Mouse (Mus musculus): ENCODE data around the gene Hspa8. TPM values are rescaled to one million over a fixed set of nuclear protein-coding genes. Genes with fewer than 3 reads are reported as not detected.

The Hspa8 gene
- total and polyA plus RNA-seq, 2 experiments from 2014 or later = 2,372 to 3,364 TPM

- peak; percentile 77 for TF ChIP-seq CTCF (IDR thresholded peaks at IDR 0.05; ENCODE audit: low read depth)
- DNase-seq (peak; percentile 91), ATAC-seq (no peak)
- WGBS = 13% methylated on average over 2 of the region's 2 CpGs
- H3K27ac ChIP-seq (ENCODE audit: low read depth, low read length) = no peak overlapping the region
- no peak overlapping the region for H3K4me2 ChIP-seq (ENCODE audit: low read depth)
- no peak overlapping the region for H3K4me3 ChIP-seq (ENCODE audit: low read depth, low read length)
- H3K4me1 ChIP-seq (ENCODE audit: insufficient read depth) = 0 out of 2 replicates have a peak, but pooled peaks cover 3% of the 10 kb centered on the region
- no peaks in the 10 kb centered on the region for H3K9me3 ChIP-seq (ENCODE audit: low read length)
- no peaks in the 10 kb centered on the region for H3K27me3 ChIP-seq (ENCODE audit: insufficient read depth, low read length)
- H3K36me3 ChIP-seq (ENCODE audit: insufficient read depth) = peaks cover 35% of the 10 kb centered on the region
- no peak overlapping the region for H3K9ac ChIP-seq
These were observed 4.5 kb downstream of the Hspa8 start for GRCm38 (mm10) chr9:40805263-40805662.

GRCm38 (mm10) chr9:40806440-40807288, 5.9 kb downstream of the Hspa8 start:
- TF ChIP-seq CTCF (IDR thresholded peaks at IDR 0.05; ENCODE audit: low read depth) = peak; percentile 66
- ATAC-seq (peak; percentile 14), DNase-seq (peak; percentile 81)
- no peaks in the 10 kb centered on the region for H3K27me3 ChIP-seq (ENCODE audit: insufficient read depth, low read length)
- 23% methylated on average over 5 of the region's 5 CpGs for WGBS
- no peak overlapping the region for H3K9ac ChIP-seq
- H3K36me3 ChIP-seq (ENCODE audit: insufficient read depth) = peaks cover 35% of the 10 kb centered on the region
- H3K4me3 ChIP-seq (ENCODE audit: low read depth, low read length) = no peak overlapping the region
- H3K4me1 ChIP-seq (ENCODE audit: insufficient read depth) = 0 out of 2 replicates have a peak, but pooled peaks cover 3% of the 10 kb centered on the region
- H3K9me3 ChIP-seq (ENCODE audit: low read length) = no peaks in the 10 kb centered on the region
- no peak overlapping the region for H3K4me2 ChIP-seq (ENCODE audit: low read depth)
- peak overlapping the region; percentile 51 for H3K27ac ChIP-seq (ENCODE audit: low read depth, low read length)

GRCm38 (mm10) chr9:40807289-40807920, 6.6 kb downstream of the Hspa8 start:
- H3K27ac ChIP-seq (ENCODE audit: low read depth, low read length) = peak overlapping the region; percentile 51
- H3K4me3 ChIP-seq (ENCODE audit: low read depth, low read length) = no peak overlapping the region
- H3K9ac ChIP-seq = no peak overlapping the region
- H3K36me3 ChIP-seq (ENCODE audit: insufficient read depth) = peaks cover 35% of the 10 kb centered on the region
- H3K4me2 ChIP-seq (ENCODE audit: low read depth) = no peak overlapping the region
- 19% methylated on average over 11 of the region's 11 CpGs for WGBS
- 0 out of 2 replicates have a peak, but pooled peaks cover 3% of the 10 kb centered on the region for H3K4me1 ChIP-seq (ENCODE audit: insufficient read depth)
- ATAC-seq = peak; percentile 12; the same call in 1 of the 2 replicates
- 0 out of 2 replicates have a peak, but pooled peaks have one; percentile 24 for TF ChIP-seq CTCF (IDR thresholded peaks at IDR 0.05; ENCODE audit: low read depth)
- DNase-seq = peak; percentile 55
- no peaks in the 10 kb centered on the region for H3K27me3 ChIP-seq (ENCODE audit: insufficient read depth, low read length)
- H3K9me3 ChIP-seq (ENCODE audit: low read length) = no peaks in the 10 kb centered on the region

- DNase-seq = peak; percentile 39
- no peak overlapping the region for H3K4me2 ChIP-seq (ENCODE audit: low read depth)
- no peaks in the 10 kb centered on the region for H3K27me3 ChIP-seq (ENCODE audit: insufficient read depth, low read length)
- H3K9me3 ChIP-seq (ENCODE audit: low read length) = no peaks in the 10 kb centered on the region
- TF ChIP-seq CTCF (IDR thresholded peaks at IDR 0.05; ENCODE audit: low read depth) = no peak
- ATAC-seq = no peak
- H3K27ac ChIP-seq (ENCODE audit: low read depth, low read length) = 0 out of 2 replicates have a peak overlapping the region, but pooled peaks have one; percentile 51
- H3K36me3 ChIP-seq (ENCODE audit: insufficient read depth) = peaks cover 35% of the 10 kb centered on the region
- 0 out of 2 replicates have a peak, but pooled peaks cover 3% of the 10 kb centered on the region for H3K4me1 ChIP-seq (ENCODE audit: insufficient read depth)
- H3K9ac ChIP-seq = 0 out of 2 replicates have a peak overlapping the region, but pooled peaks have one; percentile 28
- WGBS = 12% methylated on average over 16 of the region's 16 CpGs
- H3K4me3 ChIP-seq (ENCODE audit: low read depth, low read length) = no peak overlapping the region
These were observed 7.5 kb downstream of the Hspa8 start for GRCm38 (mm10) chr9:40808061-40808906.

- WGBS = 38% methylated on average over 8 of the region's 8 CpGs
- Histone ChIP-seq H3K27ac (ENCODE audit: low read depth, low read length) (0 out of 2 replicates have a peak overlapping the region, but pooled peaks have one; percentile 43), H3K9me3 (ENCODE audit: low read length) (no peaks in the 10 kb centered on the region), H3K4me2 (ENCODE audit: low read depth) (no peak overlapping the region), H3K4me1 (ENCODE audit: insufficient read depth) (0 out of 2 replicates have a peak, but pooled peaks cover under 1% of the 10 kb centered on the region), H3K9ac (0 out of 2 replicates have a peak overlapping the region, but pooled peaks have one; percentile 28), H3K36me3 (ENCODE audit: insufficient read depth) (peaks cover 29% of the 10 kb centered on the region), H3K27me3 (ENCODE audit: insufficient read depth, low read length) (no peaks in the 10 kb centered on the region), H3K4me3 (ENCODE audit: low read depth, low read length) (no peak overlapping the region)
- ATAC-seq (no peak), DNase-seq (no peak)
- no peak for TF ChIP-seq CTCF (IDR thresholded peaks at IDR 0.05; ENCODE audit: low read depth)
These were observed 8.1 kb downstream of the Hspa8 start for GRCm38 (mm10) chr9:40808907-40809280.

GRCm38 (mm10) chr9:40811860-40812259, 11.1 kb downstream of the Hspa8 start:
- Histone ChIP-seq H3K4me3 (ENCODE audit: low read depth, low read length) (no peak overlapping the region), H3K9me3 (ENCODE audit: low read length) (no peaks in the 10 kb centered on the region), H3K9ac (no peak overlapping the region), H3K4me1 (ENCODE audit: insufficient read depth) (no peaks in the 10 kb centered on the region), H3K27me3 (ENCODE audit: insufficient read depth, low read length) (no peaks in the 10 kb centered on the region), H3K36me3 (ENCODE audit: insufficient read depth) (peaks cover 2% of the 10 kb centered on the region; the same call in 1 of the 2 replicates), H3K4me2 (ENCODE audit: low read depth) (no peak overlapping the region), H3K27ac (ENCODE audit: low read depth, low read length) (no peak overlapping the region)
- TF ChIP-seq CTCF (IDR thresholded peaks at IDR 0.05; ENCODE audit: low read depth) = peak; percentile 58
- 41% methylated on average over 2 of the region's 2 CpGs for WGBS
- DNase-seq = no peak
- ATAC-seq = no peak
